Mouse (Mus musculus) small intestine, adult 2 months (tissue): Measurements from ENCODE around the gene Manba. TPM values are rescaled to one million over a fixed set of nuclear protein-coding genes. Genes with fewer than 3 reads are reported as not detected.

Experiments used
- H3K27ac ChIP-seq: fragments of 200-500 bp; 2 replicates; pipeline ENCODE4 v1.5.1; 2012; ENCODE audit warnings: low read depth, low read length, control low read depth, inconsistent platforms; ENCODE audit not compliant: insufficient read depth
- H3K27me3 ChIP-seq: fragments of 200-500 bp; 2 replicates; pipeline ENCODE4 v1.6.1; 2012; ENCODE audit warnings: mild to moderate bottlenecking, moderate library complexity, low read length, inconsistent platforms; ENCODE audit not compliant: control insufficient read depth, insufficient read depth
- H3K36me3 ChIP-seq: fragments of 200-500 bp; 2 replicates; pipeline ENCODE4 v1.6.1; 2012; ENCODE audit warnings: mild to moderate bottlenecking, low read length, control low read depth, inconsistent platforms; ENCODE audit not compliant: control insufficient read depth, insufficient read depth
- H3K4me1 ChIP-seq: fragments of 200-500 bp; 2 replicates; pipeline ENCODE4 v1.6.1; 2012; ENCODE audit warnings: low read length, inconsistent platforms, mixed read lengths; ENCODE audit not compliant: control insufficient read depth, insufficient read depth, insufficient read length
- H3K4me3 ChIP-seq: fragments of 200-500 bp; 2 replicates; pipeline ENCODE4 v1.5.1; 2012; ENCODE audit warnings: low read depth, mild to moderate bottlenecking, control low read depth, inconsistent platforms, low read length, moderate library complexity
- CTCF ChIP-seq: fragments of 200-500 bp; IDR thresholded peaks from 2 replicates; pipeline ENCODE4 v1.5.1; 2012; ENCODE audit warnings: low read depth, mild to moderate bottlenecking, control low read depth, inconsistent platforms, low read length, moderate library complexity, mixed read lengths; ENCODE audit not compliant: insufficient replicate concordance, insufficient read length; ENCODE audit errors: extremely low read depth
- POLR2A ChIP-seq: fragments of 200-500 bp; IDR thresholded peaks from 2 replicates; pipeline ENCODE4 v1.6.1; 2012; ENCODE audit warnings: low read depth, mild to moderate bottlenecking, control low read depth, inconsistent platforms, low read length, moderate library complexity
- WGBS: fragments of 180-500 bp; shearing (Covaris S2); methylation state at CpG from one replicate; pipeline ENCODE4 v1.1.7; 2018; 5-methylcytosine and 5-hydroxymethylcytosine counted together
- polyA plus RNA-seq: library from polyadenylated mRNA; depleted of rRNA; stranded (reverse); fragments of >200 nt; gene quantifications from 2 replicates; pipeline ENCODE4 v1.2.3, GENCODE M21; 2012

Manba gene
- polyA plus RNA-seq, 1 experiment = 2.6 TPM

DNA sequence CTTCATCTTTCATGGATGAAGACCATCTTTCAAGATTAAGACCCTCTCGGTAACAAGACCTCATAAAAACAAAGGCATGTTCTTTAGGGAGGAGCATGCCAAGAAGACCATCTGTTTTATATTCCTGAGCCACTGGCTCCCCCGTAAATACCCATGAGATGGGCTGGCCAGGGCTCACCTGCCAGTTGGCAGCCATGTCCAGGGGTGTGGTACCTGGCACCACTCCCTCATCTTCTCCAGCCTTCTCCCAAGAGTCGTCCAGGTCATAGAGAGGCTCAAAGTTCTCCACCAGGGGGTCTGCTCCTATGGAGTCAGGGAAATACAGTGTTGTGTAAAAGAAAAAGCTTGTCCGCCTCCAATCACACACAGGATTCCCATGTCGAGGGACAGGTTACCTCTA, 106.0 kb downstream of the Manba start:
- Histone ChIP-seq H3K27ac (no peak overlapping the region), H3K4me3 (no peak overlapping the region), H3K36me3 (peaks cover 75% of the 10 kb centered on the region), H3K27me3 (no peaks in the 10 kb centered on the region), H3K4me1 (no peaks in the 10 kb centered on the region)
- TF ChIP-seq CTCF (no peak), POLR2A (no peak)
- 59% methylated on average over 5 of the region's 5 CpGs for WGBS

DNA sequence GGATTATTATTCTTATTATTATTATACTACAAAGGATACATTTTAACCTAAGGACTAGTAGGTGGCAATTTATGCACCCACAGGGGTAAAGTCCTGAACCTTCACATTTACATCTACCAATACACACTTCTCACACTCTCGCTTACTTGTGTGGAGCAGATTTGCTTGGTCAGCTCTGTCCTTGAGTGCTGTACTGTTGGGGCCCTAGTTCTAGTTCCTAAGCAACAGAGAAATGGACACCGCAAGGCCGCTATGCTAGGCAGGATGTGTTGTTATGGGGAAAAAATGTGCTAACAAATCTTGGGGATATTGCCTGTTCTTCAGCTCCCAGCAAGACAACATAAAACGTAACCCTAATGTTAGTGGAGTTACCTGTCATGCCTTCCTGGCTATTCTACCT, 106.6 kb downstream of the Manba start:
- peaks cover 72% of the 10 kb centered on the region for H3K36me3 ChIP-seq
- H3K27ac ChIP-seq = no peak overlapping the region
- TF ChIP-seq POLR2A (no peak), CTCF (no peak)
- no peaks in the 10 kb centered on the region for H3K27me3 ChIP-seq
- WGBS = 95% methylated on average over 4 of the region's 4 CpGs
- H3K4me1 ChIP-seq = peaks cover 3% of the 10 kb centered on the region
- no peak overlapping the region for H3K4me3 ChIP-seq

DNA sequence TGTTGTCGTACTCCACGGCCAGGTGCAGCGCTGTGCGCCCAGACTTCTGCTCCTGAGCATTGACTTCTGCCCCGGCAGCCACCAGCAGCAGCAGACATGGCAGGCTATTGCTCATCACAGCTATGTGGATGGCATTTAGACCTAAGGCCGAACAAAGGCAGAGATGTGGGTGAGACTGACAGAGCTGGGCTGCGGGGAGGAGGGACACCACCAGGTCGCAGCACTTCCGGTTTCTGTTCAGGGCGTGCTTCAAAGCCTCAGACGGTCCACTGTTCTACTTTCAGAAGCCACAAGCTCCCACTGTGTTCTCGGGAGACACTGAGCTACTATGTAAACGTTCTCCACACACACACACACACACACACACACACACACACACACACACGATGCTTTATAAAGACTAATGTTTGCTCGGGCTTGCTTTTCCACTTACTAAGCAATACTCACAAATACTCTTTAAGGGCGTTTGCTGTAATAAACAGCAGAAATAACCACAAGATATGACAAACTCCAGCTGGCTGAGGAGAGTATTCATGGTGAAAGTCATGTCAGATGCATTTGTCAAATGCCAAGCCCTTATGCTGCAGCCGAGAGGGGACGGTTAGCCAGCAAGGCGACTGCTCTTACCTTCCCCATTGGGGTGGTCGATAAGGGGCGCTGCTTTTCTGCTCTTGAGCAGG, 109.0 kb downstream of the Manba start:
- Histone ChIP-seq H3K4me3 (no peak overlapping the region), H3K27ac (0 out of 2 replicates have a peak overlapping the region, but pooled peaks have one; percentile 21), H3K36me3 (peaks cover 61% of the 10 kb centered on the region), H3K4me1 (peaks cover 3% of the 10 kb centered on the region), H3K27me3 (no peaks in the 10 kb centered on the region)
- TF ChIP-seq POLR2A = no peak
- no peak for TF ChIP-seq CTCF
- 62% methylated on average over 21 of the region's 21 CpGs for WGBS

DNA sequence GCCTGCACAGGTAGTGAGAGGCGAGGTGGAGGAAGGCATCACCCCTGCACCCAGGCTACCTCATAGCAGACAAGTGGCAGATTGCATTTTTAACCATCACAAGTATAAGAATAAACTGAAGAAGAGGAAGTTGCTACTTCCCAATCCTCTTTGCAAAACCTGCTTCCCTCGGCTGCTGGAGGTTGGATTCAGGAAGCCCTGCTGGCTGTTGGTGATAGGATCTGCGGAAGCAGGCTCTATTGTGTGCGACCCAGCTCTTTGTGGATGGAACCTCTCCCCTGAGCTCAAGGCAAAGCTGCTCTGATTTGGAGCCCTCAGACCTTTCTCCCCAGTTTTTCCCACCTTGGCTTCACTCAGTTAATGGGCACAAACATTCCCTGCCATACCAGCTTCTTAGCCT, 111.6 kb downstream of the Manba start:
- peaks cover 55% of the 10 kb centered on the region for H3K36me3 ChIP-seq
- H3K4me3 ChIP-seq = no peak overlapping the region
- peaks cover 3% of the 10 kb centered on the region for H3K4me1 ChIP-seq
- WGBS = 76% methylated on average over 4 of the region's 4 CpGs
- no peak overlapping the region for H3K27ac ChIP-seq
- TF ChIP-seq POLR2A = no peak
- no peak for TF ChIP-seq CTCF
- no peaks in the 10 kb centered on the region for H3K27me3 ChIP-seq

DNA sequence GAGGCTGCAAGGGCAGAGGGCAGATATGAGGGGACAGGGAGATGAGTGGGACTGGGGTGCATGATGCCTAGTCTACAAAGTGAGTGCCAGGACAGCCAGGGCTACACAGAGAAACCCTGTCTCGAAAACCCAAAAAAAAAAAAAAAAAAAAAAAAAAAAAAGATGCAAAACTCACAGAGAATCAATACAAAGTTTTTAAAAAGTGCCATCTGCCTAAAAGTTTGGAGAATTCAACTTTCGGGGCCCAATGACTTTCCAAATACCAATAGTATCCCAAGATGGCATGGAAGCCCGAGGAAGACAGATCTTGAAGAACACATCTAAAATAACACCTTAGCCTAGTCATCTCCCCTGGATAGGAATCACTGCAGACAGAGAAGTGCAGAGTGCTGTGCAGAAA, 112.9 kb downstream of the Manba start:
- no peak for TF ChIP-seq POLR2A
- TF ChIP-seq CTCF = no peak
- 88% methylated on average over 3 of the region's 3 CpGs for WGBS

DNA sequence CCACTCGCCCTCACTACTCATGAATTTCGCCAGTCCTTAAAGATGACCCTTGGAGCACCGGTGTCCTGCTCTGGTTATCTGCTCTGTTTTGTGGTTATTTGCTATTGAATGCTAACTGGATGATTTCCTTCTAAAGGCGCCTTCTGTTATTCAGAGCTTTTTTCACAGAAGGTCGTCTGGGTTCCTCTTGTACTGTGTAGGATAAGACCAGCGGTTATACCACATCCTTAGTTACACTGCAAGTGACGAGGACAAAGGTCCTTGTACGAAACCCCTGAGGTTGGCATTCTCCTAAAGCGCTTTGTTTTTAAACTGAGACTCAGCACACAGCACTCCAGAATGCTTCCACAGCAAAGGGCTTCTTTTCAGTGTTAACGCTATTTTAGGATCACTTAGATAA, 117.3 kb downstream of the Manba start:
- 0 out of 2 replicates have a peak, but pooled peaks cover 2% of the 10 kb centered on the region for H3K4me1 ChIP-seq
- 82% methylated on average over 10 of the region's 10 CpGs for WGBS
- no peak overlapping the region for H3K27ac ChIP-seq
- peaks cover 57% of the 10 kb centered on the region for H3K36me3 ChIP-seq
- no peak for TF ChIP-seq POLR2A
- no peak for TF ChIP-seq CTCF
- H3K4me3 ChIP-seq = no peak overlapping the region
- no peaks in the 10 kb centered on the region for H3K27me3 ChIP-seq

More for the DNA sequence above, 112.9 kb downstream of the Manba start:
- H3K27me3 ChIP-seq = no peaks in the 10 kb centered on the region
- H3K36me3 ChIP-seq = peaks cover 55% of the 10 kb centered on the region
- H3K4me1 ChIP-seq = peaks cover 3% of the 10 kb centered on the region
- no peak overlapping the region for H3K4me3 ChIP-seq
- no peak overlapping the region for H3K27ac ChIP-seq

DNA sequence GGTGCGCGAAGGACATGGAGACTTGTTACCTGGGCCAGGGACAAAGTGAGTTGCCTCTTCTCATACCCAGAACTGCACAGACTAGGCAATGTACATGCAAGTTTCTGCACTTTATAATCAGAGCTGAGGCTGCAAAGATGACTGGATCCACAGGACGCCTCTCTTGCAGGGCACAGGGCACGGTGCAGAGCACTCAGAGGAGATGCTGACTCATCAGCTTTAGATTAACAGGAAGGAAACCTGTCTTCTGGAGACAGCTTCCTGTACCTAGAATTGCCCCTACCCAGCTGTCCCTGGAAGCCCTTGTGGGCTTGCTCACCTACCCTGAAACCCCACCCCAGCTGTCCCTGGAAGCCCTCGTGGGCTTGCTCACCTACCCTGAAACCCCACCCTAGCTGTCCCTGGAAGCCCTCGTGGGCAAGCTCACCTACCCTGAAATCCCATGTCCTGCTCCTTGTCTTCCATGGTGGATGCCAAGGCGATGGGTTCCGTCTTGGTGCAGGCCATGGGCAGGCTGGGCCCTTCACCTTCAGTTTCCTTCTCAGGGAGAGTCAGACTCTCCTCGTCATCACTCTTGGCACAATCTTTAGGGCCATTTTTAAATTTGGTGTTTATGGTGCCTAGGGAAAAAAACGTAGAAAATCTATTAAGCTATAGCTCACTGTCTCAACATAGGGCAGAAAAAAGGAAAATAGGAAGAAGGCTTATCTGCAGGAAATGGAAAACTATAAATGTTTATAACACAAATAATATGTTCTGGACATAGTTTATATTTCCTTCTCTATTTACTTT, 119.4 kb downstream of the Manba start:
- WGBS = 78% methylated on average over 10 of the region's 10 CpGs
- Histone ChIP-seq H3K4me3 (no peak overlapping the region), H3K27me3 (no peaks in the 10 kb centered on the region), H3K27ac (no peak overlapping the region), H3K4me1 (0 out of 2 replicates have a peak, but pooled peaks cover 2% of the 10 kb centered on the region), H3K36me3 (peaks cover 59% of the 10 kb centered on the region)
- TF ChIP-seq POLR2A (no peak), CTCF (no peak)
